Mouse (Mus musculus) thymus, adult 2 months (tissue): ENCODE measurements around the gene Gm38100.

Experiments
- CTCF ChIP-seq: fragments of 200-500 bp; IDR thresholded peaks from 2 replicates; pipeline ENCODE4 v1.5.1; 2012; ENCODE audit warnings: mild to moderate bottlenecking, control low read depth, low read length, moderate library complexity, borderline replicate concordance; ENCODE audit not compliant: control insufficient read depth, poor library complexity, insufficient read depth; ENCODE audit errors: extremely low read depth
- POLR2A ChIP-seq: fragments of 200-500 bp; IDR thresholded peaks from 2 replicates; pipeline ENCODE4 v1.6.1; 2012; ENCODE audit warnings: mild to moderate bottlenecking, low read length, control low read depth, moderate library complexity; ENCODE audit not compliant: control insufficient read depth, poor library complexity, insufficient read depth; ENCODE audit errors: extremely low read depth

DNA sequence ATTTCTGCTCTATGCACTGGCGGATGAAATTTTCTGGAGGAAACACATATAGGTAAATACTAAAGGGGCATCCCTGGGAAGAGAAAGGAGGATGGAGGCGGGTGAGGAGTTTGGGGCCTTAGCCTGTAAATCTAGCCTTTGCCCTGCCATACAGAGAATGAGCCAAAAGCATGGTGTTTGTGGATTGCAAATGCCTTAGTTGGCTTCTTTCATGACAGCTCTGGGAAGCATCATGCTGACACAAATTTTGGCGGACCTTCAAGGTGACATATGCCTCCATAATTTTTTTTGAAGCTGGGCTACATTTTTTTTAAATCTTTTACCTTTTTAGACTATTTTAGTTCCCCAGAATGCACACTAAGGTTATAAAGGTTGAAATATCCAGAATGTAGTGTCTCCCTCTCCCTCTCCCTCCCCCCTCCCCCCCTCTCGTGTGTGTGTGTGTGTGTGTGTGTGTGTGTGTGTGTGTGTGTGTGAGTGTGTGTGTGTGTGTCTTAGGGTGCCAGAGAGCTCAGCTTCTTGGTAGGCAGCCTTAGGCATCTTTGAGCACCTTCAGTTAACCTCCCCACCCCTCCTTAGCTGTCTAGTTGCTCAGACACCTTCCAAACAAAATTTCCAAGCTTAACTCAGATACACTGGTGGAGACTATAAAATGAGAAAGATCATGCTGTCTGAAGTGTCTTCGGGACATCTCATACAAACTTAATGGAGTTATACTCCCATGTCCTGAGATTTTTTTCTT, 47.0 kb downstream of the Gm38100 start:
- TF ChIP-seq POLR2A (no peak), CTCF (no peak)
